Mouse (Mus musculus) heart, embryonic 13.5 days (tissue): ENCODE results near the gene Rps11. TPM values are rescaled to one million over a fixed set of nuclear protein-coding genes. Genes with fewer than 3 reads are reported as not detected.

Experiments used
- ATAC-seq: fragments of 200-750 bp; cut with Nextera tagmentation; 2 replicates; pipeline ENCODE4 v1.8.0; 2017; ENCODE audit warnings: moderate TSS enrichment; ENCODE audit not compliant: insufficient number of reproducible peaks, low FRiP score, low TSS enrichment; ENCODE audit errors: extremely low read depth
- H3K27ac ChIP-seq: fragments of 300-500 bp; sonication (generic); replicated peaks from 2 replicates; pipeline ENCODE4 v1.5.1; 2015; ENCODE audit warnings: moderate library complexity, mild to moderate bottlenecking, inconsistent platforms
- H3K27me3 ChIP-seq: fragments of 300-500 bp; sonication (generic); replicated peaks from 2 replicates; pipeline ENCODE4 v1.6.1; 2015; ENCODE audit warnings: mild to moderate bottlenecking, inconsistent platforms
- H3K36me3 ChIP-seq: fragments of 300-500 bp; sonication (generic); 2 replicates; pipeline ENCODE4 v1.6.1; 2015; ENCODE audit warnings: mild to moderate bottlenecking, inconsistent platforms
- H3K4me1 ChIP-seq: fragments of 300-500 bp; sonication (generic); 2 replicates; pipeline ENCODE4 v1.6.1; 2015; ENCODE audit warnings: inconsistent platforms
- H3K4me2 ChIP-seq: fragments of 300-500 bp; sonication (generic); 2 replicates; pipeline ENCODE4 v1.6.1; 2015; ENCODE audit warnings: inconsistent platforms, mild to moderate bottlenecking, moderate library complexity
- H3K4me3 ChIP-seq: fragments of 300-500 bp; sonication (generic); 2 replicates; pipeline ENCODE4 v1.5.1; 2015; ENCODE audit warnings: moderate library complexity, mild to moderate bottlenecking, inconsistent platforms
- H3K9ac ChIP-seq: fragments of 300-500 bp; sonication (generic); 2 replicates; pipeline ENCODE4 v1.6.1; 2015; ENCODE audit warnings: inconsistent platforms, mild to moderate bottlenecking, moderate library complexity
- H3K9me3 ChIP-seq: fragments of 300-500 bp; sonication (generic); 2 replicates; pipeline ENCODE4 v1.6.1; 2016; ENCODE audit warnings: inconsistent platforms
- WGBS: fragments of 180-500 bp; shearing (Covaris S2); methylation state at CpG from one replicate; pipeline ENCODE4 v1.1.7; 2015; ENCODE audit warnings: mixed read lengths; 5-methylcytosine and 5-hydroxymethylcytosine counted together
- microRNA counts: library from miRNA; unstranded; fragments of <30 nt; microRNA quantifications from one replicate; lab custom pipeline; 2016
- microRNA-seq: library from miRNA; unstranded; fragments of <30 nt; microRNA quantifications from one replicate; pipeline ENCODE4, GENCODE M21; 2016
- polyA plus RNA-seq: library from polyadenylated mRNA; unstranded; fragments of >200 nt; fragmentation: Nextera tagmentation; extraction: Ambion mirVana; gene quantifications from 2 replicates; pipeline ENCODE4 v1.2.1, GENCODE M21; 2015

The Rps11 gene
- polyA plus RNA-seq, 1 experiment from 2014 or later, result 982 TPM

DNA sequence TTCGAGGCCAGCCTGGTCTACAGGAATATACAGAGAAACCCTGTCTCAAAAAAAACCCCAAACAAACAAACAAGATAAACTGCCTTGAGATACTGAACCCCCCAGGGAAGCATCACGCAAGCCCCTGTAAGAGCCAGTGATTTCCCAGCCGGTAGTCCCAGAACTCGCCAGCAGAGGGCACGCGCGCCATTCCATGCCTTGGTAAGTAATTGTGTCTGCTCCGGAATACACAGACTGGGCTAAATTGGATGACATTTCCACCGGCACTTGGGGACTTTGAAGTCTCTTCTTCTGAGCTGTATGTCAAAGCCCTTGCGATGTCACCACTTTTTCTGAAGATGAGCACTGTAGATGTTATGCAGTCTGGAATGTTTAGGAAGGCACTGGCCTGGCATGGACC, 44.4 kb downstream of the Rps11 start:
- 0 out of 2 replicates have a peak overlapping the region, but pooled peaks have one; percentile 50 for H3K9ac ChIP-seq
- 2% methylated on average over 10 of the region's 10 CpGs for WGBS

DNA sequence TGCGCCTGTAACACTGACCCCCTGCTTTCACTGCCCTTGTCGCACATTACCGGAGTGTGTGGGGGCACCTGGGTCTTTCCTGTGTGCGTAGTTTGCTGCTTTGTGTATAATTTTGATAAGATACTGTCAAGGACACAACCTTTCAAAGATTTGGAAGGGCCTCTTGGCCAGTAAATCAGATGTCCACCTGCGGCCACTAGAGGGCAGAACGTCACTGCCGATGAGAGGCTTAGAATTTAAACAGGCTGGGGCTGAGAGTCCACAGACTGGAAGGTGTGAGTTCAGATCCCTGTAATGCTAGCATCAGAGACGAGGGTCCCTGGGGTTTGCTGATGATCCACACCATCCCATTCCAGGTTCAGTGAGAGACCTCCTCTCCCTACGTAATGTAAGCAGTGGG, 45.7 kb downstream of the Rps11 start:
- 24% methylated on average over 9 of the region's 9 CpGs for WGBS
- Histone ChIP-seq H3K4me2 (no peak overlapping the region), H3K4me3 (no peak overlapping the region), H3K36me3 (peaks cover 65% of the 10 kb centered on the region), H3K27me3 (no peaks in the 10 kb centered on the region), H3K4me1 (peaks cover 31% of the 10 kb centered on the region), H3K9ac (no peak overlapping the region), H3K27ac (no peak overlapping the region), H3K9me3 (no peaks in the 10 kb centered on the region)
- no peak for ATAC-seq

More for the DNA sequence above, 44.4 kb downstream of the Rps11 start:
- H3K27ac ChIP-seq, result no peak overlapping the region
- H3K36me3 ChIP-seq, result peaks cover 65% of the 10 kb centered on the region
- no peak overlapping the region for H3K4me2 ChIP-seq
- no peaks in the 10 kb centered on the region for H3K9me3 ChIP-seq
- peaks cover 26% of the 10 kb centered on the region for H3K4me1 ChIP-seq
- no peak for ATAC-seq
- H3K27me3 ChIP-seq, result no peaks in the 10 kb centered on the region
- H3K4me3 ChIP-seq, result no peak overlapping the region

DNA sequence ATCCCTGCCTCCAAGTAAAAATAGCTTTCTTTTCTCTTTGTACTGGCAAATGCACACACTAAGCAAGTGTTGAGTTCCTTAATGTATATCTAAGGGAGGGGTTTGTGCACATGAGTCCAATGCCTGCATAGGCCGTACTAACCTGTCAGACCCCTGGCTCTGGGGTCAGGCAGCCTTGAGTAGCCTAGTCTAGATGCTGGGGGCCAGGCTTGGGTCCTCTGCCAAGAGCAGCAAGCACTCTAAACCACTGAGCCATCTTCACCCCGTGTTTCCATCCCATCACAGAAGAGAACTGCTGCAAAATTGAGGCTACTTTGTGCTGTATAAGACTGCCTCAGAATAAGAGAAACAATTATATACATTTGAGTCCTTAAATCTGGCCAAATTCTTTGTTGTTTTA, 46.4 kb downstream of the Rps11 start:
- 82% methylated on average over 2 of the region's 2 CpGs for WGBS
- Histone ChIP-seq H3K27ac (no peak overlapping the region), H3K4me1 (peaks cover 28% of the 10 kb centered on the region), H3K4me2 (no peak overlapping the region), H3K9me3 (no peaks in the 10 kb centered on the region), H3K36me3 (peaks cover 60% of the 10 kb centered on the region), H3K27me3 (no peaks in the 10 kb centered on the region), H3K9ac (no peak overlapping the region), H3K4me3 (no peak overlapping the region)
- no peak for ATAC-seq

DNA sequence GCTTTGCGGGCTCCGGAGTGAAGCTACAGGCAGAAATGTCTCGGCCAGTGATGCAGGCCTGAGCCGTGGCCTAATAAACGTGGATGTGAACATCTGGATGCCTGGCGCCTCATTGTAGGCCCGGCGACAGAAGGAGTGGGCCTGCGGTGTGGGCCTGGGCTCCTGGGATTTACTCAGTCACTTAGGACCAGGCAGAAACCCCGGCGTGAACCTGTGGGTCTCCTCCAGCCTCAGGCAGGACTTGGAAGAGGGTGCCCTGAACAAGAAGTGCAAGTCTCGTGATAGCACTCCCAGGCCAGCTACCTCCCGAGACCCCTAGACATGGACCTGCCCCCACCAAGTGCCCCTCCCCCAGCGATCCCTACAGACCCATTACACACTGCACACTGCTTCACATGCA, 46.9 kb downstream of the Rps11 start:
- Histone ChIP-seq H3K27me3 (no peaks in the 10 kb centered on the region), H3K4me3 (no peak overlapping the region), H3K36me3 (peaks cover 56% of the 10 kb centered on the region), H3K4me2 (no peak overlapping the region), H3K9ac (no peak overlapping the region), H3K9me3 (no peaks in the 10 kb centered on the region), H3K27ac (no peak overlapping the region), H3K4me1 (peaks cover 23% of the 10 kb centered on the region)
- WGBS, result 79% methylated on average over 14 of the region's 14 CpGs
- ATAC-seq, result no peak

DNA sequence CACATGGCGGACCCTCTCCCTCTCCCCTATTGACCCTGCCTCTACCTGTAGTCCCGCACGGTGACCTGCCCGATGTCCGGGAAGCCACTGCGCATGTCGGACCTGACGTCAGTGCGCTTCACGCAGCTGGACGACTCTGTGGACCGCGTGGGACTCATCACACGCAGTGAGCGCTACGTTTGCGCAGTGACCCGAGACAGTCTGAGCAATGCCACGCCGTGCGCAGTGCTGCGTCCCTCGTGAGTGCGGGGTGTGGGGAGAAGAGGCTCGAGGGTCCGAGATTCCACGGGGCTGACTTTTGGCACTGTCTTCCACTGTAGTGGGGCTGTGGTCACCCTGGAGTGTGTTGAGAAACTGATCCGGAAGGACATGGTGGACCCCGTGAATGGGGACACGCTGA, 47.7 kb downstream of the Rps11 start:
- Histone ChIP-seq H3K36me3 (peaks cover 56% of the 10 kb centered on the region), H3K9me3 (no peaks in the 10 kb centered on the region; the same call in 1 of the 2 replicates), H3K4me2 (no peak overlapping the region), H3K27ac (no peak overlapping the region), H3K4me1 (peaks cover 23% of the 10 kb centered on the region), H3K27me3 (no peaks in the 10 kb centered on the region), H3K4me3 (no peak overlapping the region), H3K9ac (no peak overlapping the region)
- WGBS, result 88% methylated on average over 30 of the region's 30 CpGs
- ATAC-seq, result no peak

DNA sequence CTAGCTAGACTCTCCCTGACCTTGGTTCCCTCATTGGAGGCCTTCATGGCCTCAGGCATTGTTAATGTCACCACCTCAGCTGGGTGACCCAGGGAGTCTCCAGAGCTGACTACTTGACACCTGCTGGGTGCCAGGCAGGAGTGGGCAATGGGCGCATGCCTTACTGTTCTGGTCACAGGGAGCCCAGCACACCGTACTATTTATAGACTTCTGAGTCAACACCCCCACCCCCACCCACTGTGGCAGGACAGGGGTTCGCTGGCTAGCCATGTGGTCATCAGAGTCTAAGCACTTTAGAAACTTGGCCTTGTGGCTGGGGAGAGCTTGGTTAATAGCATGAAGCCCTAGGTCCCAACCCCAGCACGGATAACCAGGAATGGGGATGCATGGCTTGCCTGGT, 48.8 kb downstream of the Rps11 start:
- 39% methylated on average over 4 of the region's 4 CpGs for WGBS
- Histone ChIP-seq H3K36me3 (peaks cover 51% of the 10 kb centered on the region), H3K4me1 (peaks cover 23% of the 10 kb centered on the region), H3K27me3 (no peaks in the 10 kb centered on the region), H3K9me3 (no peaks in the 10 kb centered on the region; the same call in 1 of the 2 replicates), H3K4me3 (no peak overlapping the region), H3K4me2 (no peak overlapping the region; the same call in 1 of the 2 replicates), H3K9ac (peak overlapping the region; percentile 57), H3K27ac (peak overlapping the region; percentile 85)
- peak; percentile 62 for ATAC-seq

DNA sequence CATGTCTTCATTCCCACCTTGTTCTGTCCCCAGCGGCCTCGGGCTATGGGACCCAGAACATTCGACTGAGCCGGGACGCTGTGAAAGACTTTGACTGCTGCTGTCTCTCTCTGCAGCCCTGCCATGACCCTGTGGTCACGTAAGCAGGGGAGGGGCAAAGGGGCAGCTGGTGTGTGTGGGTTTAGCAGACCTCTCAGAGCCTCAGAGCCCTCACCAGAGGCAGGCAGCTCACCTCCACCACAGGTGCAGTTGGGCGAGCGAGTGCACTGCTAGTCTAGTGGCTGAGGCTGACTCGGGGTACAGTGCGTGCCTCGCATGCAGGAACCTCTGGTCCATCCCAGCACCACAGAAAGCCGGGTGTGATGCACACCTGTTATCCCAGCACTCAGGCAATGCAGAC, 50.3 kb downstream of the Rps11 start:
- Histone ChIP-seq H3K9me3 (no peaks in the 10 kb centered on the region; the same call in 1 of the 2 replicates), H3K9ac (no peak overlapping the region), H3K27me3 (no peaks in the 10 kb centered on the region), H3K4me3 (no peak overlapping the region), H3K4me1 (peaks cover 20% of the 10 kb centered on the region), H3K27ac (no peak overlapping the region), H3K4me2 (no peak overlapping the region), H3K36me3 (peaks cover 51% of the 10 kb centered on the region)
- WGBS, result 91% methylated on average over 12 of the region's 12 CpGs
- no peak for ATAC-seq

DNA sequence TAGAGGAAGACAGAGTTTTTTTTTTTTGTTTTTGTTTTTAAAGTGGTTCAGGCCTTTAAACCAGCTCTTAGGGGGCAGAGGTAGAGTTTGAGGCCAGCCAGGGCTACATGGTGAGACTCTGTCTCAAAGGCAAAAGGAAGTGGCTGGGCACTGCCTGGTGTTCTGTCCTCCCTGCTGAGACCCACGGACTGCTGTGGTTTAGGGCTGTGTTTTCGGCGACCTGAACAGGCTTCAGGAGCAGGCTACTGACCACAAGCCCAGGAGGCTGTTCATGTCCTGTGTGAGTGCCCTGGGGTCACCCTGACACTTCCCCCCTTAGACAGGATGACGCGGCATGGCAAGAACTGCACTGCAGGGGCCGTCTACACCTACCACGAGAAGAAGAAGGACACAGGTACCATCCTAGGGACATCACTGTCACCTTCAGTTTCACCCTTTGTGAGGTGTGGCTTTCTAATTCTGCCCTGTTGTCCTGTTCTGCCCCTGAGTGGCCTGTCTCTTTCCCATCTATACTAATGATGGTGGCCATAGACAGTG, 51.0 kb downstream of the Rps11 start:
- Histone ChIP-seq H3K27ac (no peak overlapping the region), H3K27me3 (no peaks in the 10 kb centered on the region), H3K4me2 (no peak overlapping the region), H3K4me1 (peaks cover 20% of the 10 kb centered on the region), H3K9ac (no peak overlapping the region; the same call in 1 of the 2 replicates), H3K4me3 (no peak overlapping the region), H3K9me3 (no peaks in the 10 kb centered on the region; the same call in 1 of the 2 replicates), H3K36me3 (peaks cover 50% of the 10 kb centered on the region)
- no peak for ATAC-seq
- WGBS, result 66% methylated on average over 7 of the region's 7 CpGs

MicroRNAs within 50 kb of the gene (microRNA counts, 519-probe panel; counts per million panel counts)
- 2,876 counts per million, percentile 66 among the panel's probes with 10 or more counts for microRNA mmu-miR-150 (lab: Ali Mortazavi, UCI)

Small RNA genes lying within 50 kb of the gene (microRNA-seq; reads per million reads assigned to microRNA genes)
- 10.6 reads per million, percentile 28 among the genes with 10 or more reads in this experiment for gene Mir150
- gene Mir5121, result 9.0 reads per million, percentile 26 among the genes with 10 or more reads in this experiment
- gene Mir7055, result 0.61 reads per million

Other genes starting within 250 kb of the Rps11 start
- 72.6 and 73.1 TPM in 2 replicates for gene Med25, start 231.7 kb downstream of the Rps11 start, polyA plus RNA-seq
- gene Fuz, start 228.4 kb downstream of the Rps11 start, polyA plus RNA-seq, result 13.6 and 14.6 TPM in 2 replicates
- gene Ap2a1, start 194.9 kb downstream of the Rps11 start, polyA plus RNA-seq, result 55.5 and 56.8 TPM in 2 replicates
- gene Tsks, start 181.2 kb downstream of the Rps11 start, polyA plus RNA-seq, result 0.11 and 0.14 TPM in 2 replicates
- 9.8 and 10.3 TPM in 2 replicates for gene Cpt1c, start 149.6 kb downstream of the Rps11 start, polyA plus RNA-seq
- gene Prmt1, start 137.9 kb downstream of the Rps11 start, polyA plus RNA-seq, result 438 and 486 TPM in 2 replicates
- gene Irf3, start 126.8 kb downstream of the Rps11 start, polyA plus RNA-seq, result 63.6 and 68.1 TPM in 2 replicates
- gene Bcl2l12, start 125.7 kb downstream of the Rps11 start, polyA plus RNA-seq, result 36.0 and 36.3 TPM in 2 replicates
- gene Scaf1, start 108.1 kb downstream of the Rps11 start, polyA plus RNA-seq, result 27.0 and 27.1 TPM in 2 replicates
- 71.6 and 82.6 TPM in 2 replicates for gene Rras, start 106.5 kb downstream of the Rps11 start, polyA plus RNA-seq
- gene Prr12, start 71.6 kb downstream of the Rps11 start, polyA plus RNA-seq, result 6.8 and 7.1 TPM in 2 replicates
- 46.6 and 49.6 TPM in 2 replicates for gene Nosip, start 62.0 kb downstream of the Rps11 start, polyA plus RNA-seq
- gene Prrg2, start 61.8 kb downstream of the Rps11 start, polyA plus RNA-seq, result 12.5 and 13.6 TPM in 2 replicates
- gene Rcn3, start 32.2 kb downstream of the Rps11 start, polyA plus RNA-seq, result 271 and 277 TPM in 2 replicates
- 38.0 and 38.1 TPM in 2 replicates for gene Fcgrt, start 20.6 kb downstream of the Rps11 start, polyA plus RNA-seq
- gene Rpl13a, start 4.3 kb upstream of the Rps11 start, polyA plus RNA-seq, result 688 and 785 TPM in 2 replicates
- gene Gm45713, start 11.8 kb upstream of the Rps11 start, polyA plus RNA-seq, result 0.17 TPM in 1 of 2 replicates, not detected in the other
- 0.88 and 1.0 TPM in 2 replicates for gene Flt3l, start 12.0 kb upstream of the Rps11 start, polyA plus RNA-seq
- 82.2 and 89.3 TPM in 2 replicates for gene Pih1d1, start 29.9 kb upstream of the Rps11 start, polyA plus RNA-seq
- 31.8 and 33.4 TPM in 2 replicates for gene Aldh16a1, start 30.1 kb upstream of the Rps11 start, polyA plus RNA-seq
- 2.9 and 3.6 TPM in 2 replicates for gene Slc17a7, start 39.5 kb upstream of the Rps11 start, polyA plus RNA-seq
- not detected in 2 replicates for gene Gfy, start 55.1 kb upstream of the Rps11 start, polyA plus RNA-seq
- not detected in 2 replicates for gene Pth2, start 56.6 kb upstream of the Rps11 start, polyA plus RNA-seq
- 0.51 and 0.74 TPM in 2 replicates for gene Ccdc155, start 80.5 kb upstream of the Rps11 start, polyA plus RNA-seq
- 1.5 and 1.7 TPM in 2 replicates for gene Dkkl1, start 87.7 kb upstream of the Rps11 start, polyA plus RNA-seq
- gene Tead2, start 91.3 kb upstream of the Rps11 start, polyA plus RNA-seq, result 127 and 139 TPM in 2 replicates
- 1.7 and 2.4 TPM in 2 replicates for gene Cd37, start 114.7 kb upstream of the Rps11 start, polyA plus RNA-seq
- gene Slc6a16, start 116.6 kb upstream of the Rps11 start, polyA plus RNA-seq, result 0.27 and 0.41 TPM in 2 replicates
- not detected in 2 replicates for gene Slc6a21, start 153.1 kb upstream of the Rps11 start, polyA plus RNA-seq
- 12.7 and 13.5 TPM in 2 replicates for gene Trpm4, start 209.3 kb upstream of the Rps11 start, polyA plus RNA-seq
- gene Hrc, start 210.9 kb upstream of the Rps11 start, polyA plus RNA-seq, result 24.2 and 27.7 TPM in 2 replicates
- 2.3 and 2.9 TPM in 2 replicates for gene Ppfia3, start 242.6 kb upstream of the Rps11 start, polyA plus RNA-seq
- gene Lin7b, start 246.1 kb upstream of the Rps11 start, polyA plus RNA-seq, result 1.0 and 1.2 TPM in 2 replicates